Mouse (Mus musculus) gastrocnemius, postnatal 25 days (tissue): Measurements from ENCODE around the gene Rimklb. TPM values are rescaled to one million over a fixed set of nuclear protein-coding genes. Genes with fewer than 3 reads are reported as not detected.

Source experiments
- DNase-seq: peaks from one replicate; pipeline ENCODE4 v3.0.0; 2022
- total RNA-seq, 2 experiments: library from RNA; stranded (reverse); gene quantifications; 1 replicate in 1 of 2; 2 replicates in 1 of 2; pipeline ENCODE4 v1.2.3; 2021

Gene Rimklb
- total RNA-seq, 2 experiments from 2014 or later, result 0.82 to 0.88 TPM

- no peak for DNase-seq
Measured at GRCm38 (mm10) chr6:122417015-122417414, 81.5 kb downstream of the Rimklb start.

- DNase-seq, result no peak
Measured at GRCm38 (mm10) chr6:122416347-122416746, 82.2 kb downstream of the Rimklb start.

GRCm38 (mm10) chr6:122411281-122411680, 87.3 kb downstream of the Rimklb start:
- no peak for DNase-seq

- DNase-seq, result no peak
Measured at GRCm38 (mm10) chr6:122402240-122402639, 96.3 kb downstream of the Rimklb start.

- no peak for DNase-seq
Measured at GRCm38 (mm10) chr6:122400263-122400662, 98.3 kb downstream of the Rimklb start.

Other genes starting within 250 kb of the Rimklb start
- not detected for gene Klrg1, start 215.9 kb downstream of the Rimklb start, total RNA-seq
- gene M6pr, start 190.0 kb downstream of the Rimklb start, total RNA-seq, result 10 to 100 TPM; 20.2 to 20.3 TPM
- 10 to 100 TPM; 16.1 to 17.6 TPM for gene Phc1, start 158.2 kb downstream of the Rimklb start, total RNA-seq
- 10 to 100 TPM; 51.1 to 85.7 TPM for gene Mfap5, start 7.1 kb upstream of the Rimklb start, total RNA-seq
- gene Aicda, start 55.0 kb upstream of the Rimklb start, total RNA-seq, result not detected
- 1 to 10 TPM; 1.8 to 1.9 TPM for gene Apobec1, start 103.7 kb upstream of the Rimklb start, total RNA-seq
- gene Gdf3, start 111.3 kb upstream of the Rimklb start, total RNA-seq, result not detected
- gene Dppa3, start 127.6 kb upstream of the Rimklb start, total RNA-seq, result not detected
- gene Nanog, start 208.7 kb upstream of the Rimklb start, total RNA-seq, result not detected